Mouse (Mus musculus) regulatory T cell (primary cell): ENCODE measurements around the gene Cacna1b.

Experiments
- in situ Hi-C: fragments of 300-600 bp; cut with MboI, MseI; formaldehyde crosslinking; loops from one replicate; pipeline ENCODE4 v1.15.1; 2025; ENCODE audit warnings: high pct_unique_total_duplicates

The Cacna1b gene

DNA sequence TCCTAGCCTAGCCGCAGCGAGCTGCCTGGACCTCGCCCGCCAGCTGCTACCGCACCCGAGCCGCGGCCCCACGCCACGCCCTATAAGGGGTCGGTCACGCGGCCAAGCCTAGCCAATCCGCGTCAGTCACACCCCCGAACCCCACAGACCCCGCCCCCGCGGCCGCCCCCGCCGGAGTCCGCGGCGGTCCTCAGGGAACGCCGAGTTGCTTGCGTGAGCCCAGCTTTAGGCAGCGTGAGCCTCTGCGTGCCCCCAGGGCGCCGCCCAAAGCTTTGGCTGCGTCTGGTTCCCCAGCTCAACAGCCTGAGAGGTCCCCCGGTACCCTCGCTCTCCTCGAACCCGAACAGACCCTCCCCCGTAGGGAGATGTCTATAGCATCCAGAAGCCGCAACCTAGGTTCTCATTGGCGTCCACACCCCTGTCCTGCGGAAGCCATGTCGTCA, at the start of gene Cacna1b:
Cacna1b (minus strand) TSS at position 38 of the 443 bp plus-strand sequence.
- in situ Hi-C loops, result no loop called here

DNA sequence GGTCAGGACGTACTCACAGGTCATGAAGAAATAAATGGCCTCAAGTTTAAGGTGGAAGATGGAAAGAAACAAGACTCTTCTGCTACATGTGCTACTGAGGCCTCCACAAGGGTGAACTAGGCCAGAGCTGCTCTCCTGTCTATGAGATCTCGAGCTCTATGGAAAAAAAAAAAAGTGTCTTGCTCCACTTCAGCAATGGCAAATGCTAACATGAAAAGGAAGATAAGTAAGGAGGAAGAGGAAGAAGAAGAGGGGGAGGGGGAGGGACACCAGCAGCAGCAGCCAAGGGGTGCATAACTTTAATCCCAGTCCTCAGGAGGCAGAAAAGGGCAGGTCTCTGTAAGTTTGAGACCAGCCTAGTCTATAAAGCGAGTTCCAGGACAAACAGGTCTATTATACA, 46.8 kb upstream of the Cacna1b start:
- in situ Hi-C loops, result no loop called here

DNA sequence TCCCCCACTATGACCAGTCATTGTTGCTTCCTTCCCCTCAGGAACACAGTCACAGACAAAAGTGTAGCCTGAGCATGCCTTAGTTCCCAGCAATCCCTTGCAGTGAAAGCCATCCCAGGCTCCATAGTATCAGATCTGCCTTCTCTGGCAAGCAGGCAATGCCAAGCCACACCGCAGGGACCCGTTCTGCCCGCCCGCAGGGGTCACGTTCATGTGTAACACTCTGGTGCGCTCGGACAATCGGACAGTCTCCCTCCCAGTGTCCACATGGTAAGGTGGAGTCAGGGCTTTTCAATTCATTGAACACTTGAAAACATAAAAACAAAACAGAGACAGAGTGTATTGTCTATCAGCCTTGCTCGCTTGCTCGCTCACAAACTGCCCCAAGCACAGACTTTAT, 44.7 kb upstream of the Cacna1b start:
- in situ Hi-C loops, result no loop called here

DNA sequence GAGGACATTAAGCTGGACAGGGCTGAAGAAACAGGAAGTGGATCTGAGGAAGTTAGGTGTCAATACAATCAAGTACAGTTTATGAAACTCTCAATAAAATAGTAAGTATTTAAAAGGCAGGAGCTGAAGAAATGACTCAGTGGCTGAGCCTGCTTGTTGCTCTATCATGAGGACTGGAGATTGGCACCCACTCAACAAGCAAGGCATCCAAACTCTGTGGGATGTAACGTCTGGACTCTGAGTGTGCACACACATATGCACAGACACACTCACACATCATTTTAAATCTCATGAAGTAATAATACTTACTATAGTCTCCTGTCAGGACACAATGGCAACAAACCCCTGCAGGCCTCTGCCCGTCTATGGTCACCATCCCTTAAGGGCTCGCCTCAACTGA, 44.1 kb upstream of the Cacna1b start:
- in situ Hi-C loops, result no loop called here

DNA sequence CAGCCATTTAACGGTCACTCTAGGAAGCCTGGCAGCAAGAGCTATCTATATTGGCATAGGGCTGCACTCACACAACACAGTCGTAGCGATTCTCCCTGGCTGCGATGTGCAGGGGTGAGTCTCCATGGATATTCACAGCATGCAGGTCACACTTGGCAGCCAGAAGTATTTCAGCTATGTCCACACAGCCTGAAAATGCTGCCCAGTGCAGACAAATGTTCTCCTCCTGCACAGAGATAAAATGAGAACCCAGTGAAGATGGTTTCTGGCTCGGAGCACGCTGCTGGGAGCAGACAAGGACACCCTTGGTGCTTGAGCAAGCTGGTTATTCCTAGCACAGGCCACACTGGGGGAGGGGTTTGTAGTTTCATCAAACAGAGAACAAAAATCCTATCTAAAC, 43.2 kb upstream of the Cacna1b start:
- in situ Hi-C loops, result no loop called here

DNA sequence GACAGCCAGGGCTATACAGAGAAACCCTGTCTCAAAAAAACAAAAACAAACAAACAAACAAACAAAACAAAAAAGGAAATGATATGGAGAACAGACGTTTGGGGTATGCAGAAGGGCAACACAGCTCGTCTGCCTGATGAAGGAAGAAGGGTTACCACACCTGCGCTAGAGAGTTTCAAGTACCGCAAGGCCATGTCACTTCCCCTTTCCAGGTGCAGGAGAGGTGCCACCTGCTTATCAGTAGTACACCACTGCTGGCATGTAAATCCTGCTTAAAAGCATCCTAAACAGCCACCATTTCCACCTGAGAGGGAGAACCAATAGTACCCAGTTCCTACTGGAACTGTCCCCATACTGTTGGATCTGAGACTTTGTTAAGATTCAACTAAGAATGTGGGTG, 42.7 kb upstream of the Cacna1b start:
- in situ Hi-C loops, result no loop called here

DNA sequence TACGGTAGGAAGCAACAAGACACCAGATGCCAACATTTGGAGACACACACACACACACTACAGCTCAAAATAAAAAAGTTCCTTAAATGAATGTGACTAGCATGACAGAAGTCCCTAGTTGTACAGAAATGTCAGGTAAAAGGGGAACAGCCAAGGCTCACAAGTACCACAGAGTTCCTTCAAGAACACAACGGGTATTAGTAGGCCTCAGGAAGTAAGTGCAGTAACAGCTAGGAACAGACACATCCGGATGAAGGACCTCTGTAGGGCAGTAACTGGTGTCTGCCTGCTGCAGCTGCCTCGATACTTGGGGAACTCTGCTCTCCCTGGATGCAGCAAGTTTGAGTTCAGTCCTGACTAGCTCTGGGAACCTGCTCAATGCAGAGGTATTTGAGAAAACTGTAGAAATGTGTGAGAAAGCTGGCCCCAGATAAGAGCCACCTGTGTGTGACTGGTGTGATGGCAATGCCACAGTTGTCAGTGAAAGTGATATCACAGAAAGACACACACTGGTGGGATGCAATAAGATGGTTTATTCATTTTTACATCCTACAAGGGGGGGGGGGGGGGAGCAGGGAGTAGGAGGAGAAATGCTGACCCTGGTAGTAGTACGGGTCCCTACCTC, 34.0 kb upstream of the Cacna1b start:
- in situ Hi-C loops, result no loop called here

DNA sequence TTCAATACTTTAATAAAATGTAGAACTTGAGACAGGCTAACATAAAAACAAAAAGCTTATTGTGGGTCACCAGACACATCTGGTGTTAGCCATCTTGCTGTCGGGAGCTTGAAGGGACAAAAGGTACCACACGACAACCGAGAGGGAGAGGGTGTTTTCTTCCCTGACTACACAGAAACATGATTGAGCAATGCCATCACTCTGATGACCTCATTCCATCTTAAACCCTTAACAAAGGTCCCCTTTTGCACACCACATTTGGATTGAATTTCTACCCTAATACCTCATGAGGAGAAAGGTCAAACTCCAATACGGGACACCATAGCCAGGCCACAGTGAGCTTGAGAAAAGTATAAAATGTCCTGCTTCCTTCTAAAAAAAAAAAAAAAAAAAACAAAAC, 24.3 kb upstream of the Cacna1b start:
- in situ Hi-C loops, result no loop called here

DNA sequence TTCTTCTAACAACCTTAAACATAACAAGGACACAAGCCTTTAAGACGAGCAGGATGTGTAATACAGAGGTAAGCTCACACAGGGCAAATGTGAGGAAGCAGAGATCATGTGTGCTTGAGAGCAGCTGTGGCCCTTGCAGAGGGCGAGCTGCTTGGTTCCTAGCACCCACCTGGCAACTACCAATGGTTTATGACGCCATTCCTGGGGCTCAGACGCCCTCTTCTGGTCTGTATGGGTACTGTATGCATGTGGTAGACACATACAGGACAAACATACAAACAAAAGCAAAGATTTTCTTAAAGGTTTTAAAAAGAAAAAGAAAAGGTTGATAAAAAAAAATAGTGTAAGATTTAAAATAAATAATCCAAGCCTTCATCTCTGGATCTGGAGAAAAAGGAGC, 18.3 kb upstream of the Cacna1b start:
- in situ Hi-C loops, result no loop called here

DNA sequence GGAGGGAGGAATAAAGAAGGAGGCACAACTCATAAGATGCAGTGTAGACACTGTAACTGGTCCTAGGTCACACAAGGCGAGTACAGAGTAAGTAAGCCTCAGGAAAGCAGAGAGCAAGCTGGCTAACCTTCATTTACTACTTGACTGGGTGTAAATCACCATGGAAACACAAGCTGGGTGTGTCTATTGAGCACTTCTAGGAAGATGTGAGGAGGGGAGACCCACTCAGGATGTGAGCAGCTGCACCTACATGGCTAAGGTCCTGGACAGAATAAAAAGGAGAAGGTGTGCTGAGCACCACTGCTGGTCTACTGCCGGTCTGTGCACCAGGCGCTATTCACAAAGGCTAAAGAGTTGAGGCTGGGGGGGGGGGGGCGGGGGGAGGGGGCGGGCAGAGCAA, 13.9 kb upstream of the Cacna1b start:
- in situ Hi-C loops, result no loop called here

DNA sequence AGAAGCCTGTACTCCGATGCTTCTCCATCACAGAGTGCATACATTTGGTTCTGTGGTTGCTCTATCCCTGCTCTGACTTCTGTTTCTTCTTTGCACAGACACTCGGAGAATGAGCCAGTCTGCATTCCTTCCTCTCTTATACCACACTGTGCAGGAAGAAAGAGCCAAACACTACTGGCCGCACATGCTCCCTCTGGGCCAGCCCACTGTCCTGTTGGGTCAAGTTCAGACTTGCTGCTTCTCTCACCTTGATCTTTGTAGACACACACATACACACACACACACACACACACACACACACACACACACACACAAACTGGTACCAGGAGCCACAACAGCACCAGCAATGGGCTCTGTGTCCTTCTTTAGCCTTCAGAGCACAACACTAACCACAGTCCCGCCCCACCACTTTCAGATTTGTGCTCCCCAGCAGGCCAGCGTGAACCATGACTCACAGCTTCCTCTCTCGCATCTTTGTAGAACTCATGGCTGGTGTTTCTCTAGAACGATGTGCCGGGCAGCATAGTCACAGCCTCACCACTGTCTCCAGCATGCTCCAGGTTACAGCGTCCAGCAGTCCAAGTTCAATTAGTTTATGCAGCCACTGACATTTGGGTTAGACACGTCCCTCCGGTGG, 13.1 kb upstream of the Cacna1b start:
- in situ Hi-C loops, result no loop called here

DNA sequence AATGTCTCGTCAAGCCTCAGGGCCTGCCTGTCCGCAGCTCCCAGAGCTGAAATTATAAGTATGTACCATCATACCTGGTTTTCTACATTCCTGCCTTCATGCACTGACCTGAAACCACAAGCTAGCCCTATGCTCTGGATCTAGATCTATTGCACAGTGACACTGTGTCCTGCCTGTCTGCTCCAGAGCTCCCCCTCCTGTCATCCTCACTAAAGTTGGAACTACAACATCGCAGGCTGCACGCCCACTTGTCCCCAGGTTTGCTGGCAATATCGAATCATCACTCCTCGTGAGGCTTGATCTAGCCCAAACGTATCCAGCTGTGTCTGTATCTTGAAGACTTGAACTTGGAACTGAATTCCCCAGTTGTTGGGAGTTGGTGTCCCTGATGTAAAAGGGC, 11.9 kb upstream of the Cacna1b start:
- in situ Hi-C loops, result no loop called here

DNA sequence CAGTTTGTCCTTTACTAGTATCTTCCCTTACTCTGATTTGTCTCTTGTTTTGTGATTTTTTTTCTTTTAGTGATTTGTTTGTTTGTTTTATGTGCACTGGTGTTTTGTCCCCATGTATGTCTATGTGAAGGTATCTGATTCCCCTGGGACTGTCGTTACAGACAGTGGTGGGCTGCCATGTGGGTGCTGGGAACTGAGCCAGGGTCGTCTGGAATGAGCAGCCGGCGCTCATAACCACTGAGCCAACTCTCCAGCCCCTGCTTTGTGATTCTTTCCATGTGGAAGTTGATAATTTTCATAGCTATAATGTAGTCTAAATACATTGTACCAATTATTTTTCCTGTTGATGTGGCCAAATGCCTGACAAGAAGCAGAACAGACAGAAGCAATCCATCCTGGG, 7.9 kb upstream of the Cacna1b start:
- in situ Hi-C loops, result no loop called here

DNA sequence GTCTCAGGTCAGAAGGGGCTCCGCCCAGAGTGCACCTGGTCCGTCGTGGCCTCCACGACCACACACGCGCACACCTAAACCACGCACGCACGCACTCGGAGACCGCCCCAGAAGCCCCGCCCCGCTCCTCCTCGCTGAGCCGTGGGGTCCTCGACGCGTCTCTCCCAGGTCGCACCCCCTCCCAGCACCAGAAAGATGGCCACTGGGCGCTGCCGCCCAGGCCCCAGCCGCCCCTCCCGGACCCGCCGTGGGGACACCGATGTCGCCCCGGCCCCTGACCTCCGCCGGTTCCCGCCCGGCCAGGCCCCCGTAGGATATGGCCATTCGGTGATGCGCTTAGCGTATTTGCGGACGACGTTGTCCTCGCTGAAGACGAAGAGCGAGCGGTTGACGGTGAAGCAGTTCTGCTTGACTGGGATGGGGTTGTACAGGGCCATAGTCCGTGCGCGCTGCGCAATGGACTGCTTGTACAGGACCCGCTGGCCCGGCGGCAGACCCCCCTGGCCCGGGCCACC, 449 bp downstream of the Cacna1b start:
- in situ Hi-C loops, result no loop called here

DNA sequence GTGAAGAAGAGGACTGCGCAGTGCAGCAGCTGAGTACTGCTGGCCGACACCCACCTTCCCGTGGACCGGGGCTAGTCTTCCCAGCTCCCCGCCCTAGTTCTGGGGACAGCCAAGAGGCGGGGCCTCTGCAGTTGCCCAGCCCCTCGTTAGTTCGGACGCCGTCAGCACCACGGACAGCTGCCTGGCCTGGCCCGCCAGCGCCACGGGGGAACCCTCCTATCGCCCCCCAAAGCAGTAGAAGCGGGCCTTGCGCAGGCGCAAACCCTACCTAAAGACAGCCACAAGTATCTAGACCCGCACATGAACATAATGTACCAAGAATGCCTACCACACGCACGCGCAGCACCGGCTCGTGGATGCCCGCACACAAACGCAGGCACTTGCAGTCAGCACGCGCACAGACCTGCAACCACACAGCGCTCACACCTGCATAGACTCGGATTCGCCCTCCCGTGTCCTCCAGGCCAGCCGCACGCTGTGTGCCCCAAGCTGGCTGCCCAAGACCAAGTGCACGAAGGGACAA, 968 bp downstream of the Cacna1b start:
- in situ Hi-C loops, result no loop called here

DNA sequence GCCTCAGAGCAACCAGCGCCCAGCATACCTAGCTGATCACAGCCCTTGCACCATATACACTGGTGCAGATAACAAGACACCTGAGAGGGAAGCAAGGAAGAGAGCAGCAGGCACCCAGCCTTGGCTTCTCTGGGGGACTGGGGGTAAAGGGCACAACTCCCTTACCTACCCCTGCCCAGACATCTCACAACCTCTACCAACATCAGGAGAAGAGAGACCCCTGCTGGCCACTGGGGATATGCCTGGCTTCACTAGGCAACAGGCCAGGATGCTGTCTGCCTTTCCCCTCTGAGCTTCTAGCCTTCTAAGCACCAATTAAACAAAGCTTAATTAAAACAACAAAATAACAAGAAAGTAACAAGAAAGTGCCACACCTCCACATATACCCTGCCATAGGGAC, 7.7 kb downstream of the Cacna1b start:
- in situ Hi-C loops, result no loop called here

DNA sequence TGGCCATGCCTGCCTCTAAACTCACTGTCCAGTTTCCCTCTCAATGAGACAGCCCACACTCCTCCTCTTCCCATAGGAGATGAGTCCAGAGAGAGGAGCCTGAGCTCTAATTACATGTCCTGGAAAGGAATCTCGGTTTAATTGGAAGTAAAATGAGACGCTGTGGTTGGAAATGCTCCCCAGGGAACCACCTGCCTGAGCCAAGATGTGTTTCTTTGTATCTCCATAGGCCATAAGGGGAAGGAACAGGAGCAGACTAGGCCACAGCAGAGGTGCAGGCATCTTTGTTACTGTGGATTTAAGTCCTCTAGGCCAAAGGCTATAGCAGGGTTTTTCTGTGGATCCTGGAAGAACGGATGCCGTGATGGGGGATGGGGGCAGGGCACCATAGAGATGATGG, 10.4 kb downstream of the Cacna1b start:
- in situ Hi-C loops, result no loop called here

DNA sequence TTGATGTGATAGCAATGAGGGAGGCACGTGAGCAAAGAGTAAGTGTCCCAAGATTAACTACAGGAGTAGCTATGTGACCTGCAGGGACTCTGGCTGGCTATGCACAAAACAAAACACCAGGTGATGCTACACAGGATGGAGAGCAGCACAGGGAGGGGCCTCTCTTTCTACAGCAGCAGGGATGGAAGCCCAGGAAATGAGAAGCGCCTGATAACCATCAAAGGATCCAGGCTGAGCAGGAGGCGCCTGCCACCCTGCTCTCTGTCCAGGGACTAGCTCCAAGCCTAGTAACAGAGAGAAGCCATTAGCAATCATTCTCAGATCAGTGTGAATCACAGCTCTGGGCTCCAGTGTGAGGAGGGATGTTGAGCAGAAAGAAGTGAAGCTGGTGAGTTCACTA, 12.9 kb downstream of the Cacna1b start:
- in situ Hi-C loops, result no loop called here

DNA sequence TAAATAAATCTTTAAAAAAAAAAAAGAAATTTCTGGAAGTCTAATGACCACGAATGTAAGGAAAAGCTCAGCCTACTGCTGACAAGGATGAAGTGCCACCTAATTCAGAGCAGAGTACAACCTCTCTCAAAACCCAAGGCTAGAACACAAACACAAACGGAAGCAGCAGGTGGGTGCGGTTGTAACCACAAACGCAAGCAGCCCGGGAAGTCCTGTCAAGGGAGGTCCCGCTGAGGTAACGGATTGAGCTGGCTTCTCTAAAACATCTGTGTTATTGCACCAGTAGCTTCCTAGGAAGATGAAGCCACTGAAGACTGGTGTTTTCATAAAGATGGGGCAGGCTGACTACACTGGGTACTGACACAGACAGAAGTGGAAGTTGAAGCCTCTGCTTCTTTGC, 15.1 kb downstream of the Cacna1b start:
- in situ Hi-C loops, result no loop called here

DNA sequence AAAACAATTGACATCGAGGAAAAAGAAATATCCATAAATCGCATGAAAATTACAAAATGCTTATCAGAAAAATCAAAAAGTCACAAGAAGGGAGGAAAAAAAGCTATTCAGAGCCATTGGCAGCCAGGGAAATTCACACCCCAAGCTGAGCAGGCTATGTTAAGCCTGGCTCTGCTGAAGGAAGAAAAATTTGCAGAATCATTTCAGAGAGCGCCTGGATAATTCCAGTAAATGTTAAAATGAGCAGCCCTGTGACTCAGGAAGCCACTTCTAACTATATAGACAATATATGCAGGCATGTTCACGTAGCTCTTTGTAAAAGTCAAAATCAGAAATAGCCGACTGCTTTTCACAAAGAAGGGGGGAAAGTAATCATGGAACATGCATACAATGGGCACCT, 23.3 kb downstream of the Cacna1b start:
- in situ Hi-C loops, result no loop called here

DNA sequence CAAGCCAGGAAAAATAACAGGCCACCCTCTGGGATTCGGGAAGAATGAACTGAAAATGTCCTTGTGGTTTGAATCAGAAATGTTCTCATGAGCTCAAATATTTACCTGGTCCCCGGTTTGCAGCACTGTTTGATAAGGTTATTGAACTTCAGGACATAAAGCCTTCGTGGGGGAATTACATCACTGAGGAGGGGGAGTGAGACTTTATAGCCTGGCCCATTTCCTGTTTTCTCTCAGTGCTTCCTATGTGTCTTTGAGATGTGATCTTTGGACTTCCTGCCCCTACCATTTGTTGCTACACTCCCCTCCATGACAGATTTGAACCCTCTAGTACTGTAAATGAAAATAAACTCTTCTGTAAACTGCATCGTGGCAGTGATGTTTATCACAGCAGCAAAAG, 29.8 kb downstream of the Cacna1b start:
- in situ Hi-C loops, result no loop called here

DNA sequence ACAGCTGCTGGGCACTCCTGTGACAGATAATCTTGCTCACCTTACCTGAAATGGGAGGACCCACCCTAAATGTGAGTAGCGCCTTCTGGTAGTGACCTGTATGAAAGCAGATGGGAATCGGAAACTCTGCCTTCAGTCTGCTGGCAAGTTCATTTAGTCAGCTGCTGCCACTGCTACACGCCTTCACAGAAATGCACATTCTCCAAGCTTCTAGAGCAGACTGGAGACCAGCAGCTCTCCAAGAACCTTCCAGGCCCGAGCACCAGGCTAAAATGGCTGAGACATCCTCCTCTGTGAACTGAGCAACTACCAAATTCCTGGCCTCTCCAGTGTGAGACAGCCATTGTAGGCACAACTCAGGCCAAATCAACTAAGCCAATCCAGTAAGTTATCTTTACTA, 37.1 kb downstream of the Cacna1b start:
- in situ Hi-C loops, result no loop called here

DNA sequence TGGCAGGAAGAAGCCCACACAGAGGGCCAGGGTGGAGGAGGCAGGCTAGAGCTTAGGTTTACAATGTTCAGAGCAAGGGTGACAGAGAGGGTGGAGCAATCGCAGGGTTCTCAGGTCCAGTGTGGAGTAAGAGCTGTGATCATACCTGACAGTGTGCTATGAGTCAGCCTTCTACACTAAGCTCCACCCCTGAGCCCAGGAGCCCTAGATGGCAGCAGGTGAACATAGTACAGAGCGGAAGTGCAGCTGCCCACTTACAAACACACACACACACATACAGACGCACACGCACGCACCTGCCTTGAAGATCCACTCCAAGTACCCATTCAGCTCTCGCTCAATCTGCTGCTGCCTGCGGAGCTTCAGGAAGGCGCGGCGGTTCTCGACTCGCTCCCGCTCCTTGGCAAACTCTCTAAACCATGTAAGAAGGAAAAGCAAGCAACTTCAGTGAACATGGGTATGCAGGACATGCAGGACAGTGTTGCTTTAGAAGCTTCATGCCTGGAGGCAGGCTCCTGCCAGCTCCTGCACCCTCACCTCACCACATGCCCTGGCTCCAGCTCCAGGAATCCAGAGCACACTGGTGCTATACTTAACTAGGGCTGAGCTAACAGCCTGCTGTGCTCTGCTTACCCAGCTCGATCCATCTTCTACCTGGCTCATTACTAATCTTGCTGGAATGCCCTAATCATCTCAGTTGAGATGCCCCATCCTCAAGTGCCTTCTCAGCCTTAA, 43.1 kb downstream of the Cacna1b start:
- in situ Hi-C loops, result loop anchor here (5.0 kb wide), 1 partner anchor 88 kb away; no protein-coding TSS in a partner anchor
